Mouse (Mus musculus) hematopoietic stem cell, adult 5-6 weeks (primary cell): ENCODE results near the gene Nr4a1. TPM values are rescaled to one million over a fixed set of nuclear protein-coding genes. Genes with fewer than 3 reads are reported as not detected.
A peak's percentile ranks its signal among the peaks of the same experiment; 100 is the strongest.

Experiments
- ATAC-seq, 2 experiments: fragments of 125-278 bp in 1 of 2; replicated peaks in 1 of 2; 2 replicates each; pipeline ENCODE4 v1.8.0; 2016 to 2017; ENCODE audit warnings: inconsistent platforms in 2 of 2, mild to moderate bottlenecking in 2 of 2, moderate number of reproducible peaks in 2 of 2, low read depth in 1 of 2, moderate TSS enrichment in 1 of 2; ENCODE audit not compliant: low FRiP score in 2 of 2, poor library complexity in 2 of 2, severe bottlenecking in 2 of 2, insufficient read depth in 1 of 2, low TSS enrichment in 1 of 2
- total RNA-seq: library from RNA; stranded (forward); fragments of 172-1452, 232-1000 nt; gene quantifications from 2 replicates; pipeline ENCODE4 v1.2.3, GENCODE M21; 2017

Nr4a1 gene
- total RNA-seq, 1 experiment from 2014 or later = 344 TPM

DNA sequence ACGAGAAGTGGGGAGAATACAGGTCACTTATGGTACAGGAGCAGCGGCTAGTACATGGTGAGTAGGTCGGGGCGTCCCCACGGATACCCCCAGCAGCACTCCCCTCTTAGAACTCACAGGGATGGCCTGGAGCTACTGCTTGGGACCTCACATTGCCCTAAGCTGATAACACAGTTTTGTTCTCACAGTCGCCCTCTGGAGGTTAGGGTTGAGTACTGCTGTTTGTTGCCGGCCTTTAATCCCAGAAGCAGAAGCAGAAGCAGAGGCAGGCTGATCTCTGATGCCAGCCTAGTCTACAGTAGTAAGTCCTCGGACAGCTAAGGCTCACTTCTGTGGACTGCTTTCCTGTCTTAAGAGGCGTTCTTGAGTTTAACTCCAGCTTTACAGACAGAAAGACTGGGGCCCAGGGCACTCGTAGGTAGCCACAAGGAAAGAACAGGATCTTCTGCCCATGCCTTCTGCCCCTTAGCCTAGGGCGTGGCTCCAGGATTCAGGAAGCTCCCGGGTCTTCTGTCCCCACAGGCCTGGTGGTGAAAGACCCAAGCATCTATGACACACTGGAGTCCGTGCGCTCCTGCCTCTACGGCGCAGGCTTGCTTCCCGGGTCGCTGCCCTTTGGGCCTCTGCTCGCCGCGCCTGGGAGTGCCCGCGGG, 22.9 kb upstream of the Nr4a1 start:
- ATAC-seq = peak in 1 of 2 experiments; percentile 37; a peak in 1 of 4 replicates

GRCm38 (mm10) chr15:101231648-101232180, 22.4 kb upstream of the Nr4a1 start:
- no peak for ATAC-seq

- ATAC-seq = no peak
Measured at GRCm38 (mm10) chr15:101232607-101233006, 21.5 kb upstream of the Nr4a1 start.

DNA sequence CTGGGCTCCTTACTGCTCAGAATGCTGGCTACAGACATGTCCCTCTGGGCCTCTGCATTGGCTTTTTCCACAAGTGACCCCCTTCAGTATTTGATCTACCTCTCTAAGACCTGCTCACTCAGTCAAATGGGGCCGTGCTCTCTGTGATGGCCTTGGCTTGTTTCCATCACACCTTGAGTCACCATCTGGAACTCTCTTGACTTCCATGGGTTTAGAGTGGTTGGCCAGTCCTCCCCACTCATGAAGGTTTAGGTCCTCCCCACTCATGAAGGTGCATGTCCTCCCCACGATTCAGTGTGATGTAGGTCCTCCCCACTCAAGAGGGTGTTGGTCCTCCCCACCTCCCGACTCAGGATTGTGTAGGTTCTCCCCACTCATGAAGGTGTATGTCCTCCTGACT, 20.9 kb upstream of the Nr4a1 start:
- ATAC-seq = no peak

- ATAC-seq = no peak; a peak in 1 of 4 replicates
Measured at GRCm38 (mm10) chr15:101233641-101234275, 20.3 kb upstream of the Nr4a1 start.

- no peak for ATAC-seq
Measured at GRCm38 (mm10) chr15:101234611-101235341, 19.3 kb upstream of the Nr4a1 start.

DNA sequence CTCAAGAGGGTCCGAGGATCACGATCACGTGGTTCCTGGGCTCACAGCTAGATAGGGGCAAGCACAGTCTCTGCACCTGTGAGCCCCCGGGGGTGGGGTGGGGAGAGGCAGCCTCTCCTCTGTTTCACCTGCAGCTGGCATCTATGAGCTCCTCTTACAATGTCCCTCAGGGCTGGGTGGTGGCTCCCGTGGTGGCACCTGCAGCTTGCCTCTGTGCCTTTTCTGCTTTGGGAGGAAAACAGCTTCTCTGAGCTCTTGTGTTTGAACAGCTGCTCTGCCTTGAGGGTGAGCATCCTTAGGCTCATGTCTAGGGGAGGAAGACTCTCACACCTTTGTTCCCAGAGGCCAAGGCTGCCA, 18.7 kb upstream of the Nr4a1 start:
- no peak for ATAC-seq

- no peak for ATAC-seq
Measured at GRCm38 (mm10) chr15:101235728-101236327, 18.2 kb upstream of the Nr4a1 start.

GRCm38 (mm10) chr15:101236878-101237277, 17.2 kb upstream of the Nr4a1 start:
- ATAC-seq = peak; percentile 51 to 57; a peak in 3 of 4 replicates

DNA sequence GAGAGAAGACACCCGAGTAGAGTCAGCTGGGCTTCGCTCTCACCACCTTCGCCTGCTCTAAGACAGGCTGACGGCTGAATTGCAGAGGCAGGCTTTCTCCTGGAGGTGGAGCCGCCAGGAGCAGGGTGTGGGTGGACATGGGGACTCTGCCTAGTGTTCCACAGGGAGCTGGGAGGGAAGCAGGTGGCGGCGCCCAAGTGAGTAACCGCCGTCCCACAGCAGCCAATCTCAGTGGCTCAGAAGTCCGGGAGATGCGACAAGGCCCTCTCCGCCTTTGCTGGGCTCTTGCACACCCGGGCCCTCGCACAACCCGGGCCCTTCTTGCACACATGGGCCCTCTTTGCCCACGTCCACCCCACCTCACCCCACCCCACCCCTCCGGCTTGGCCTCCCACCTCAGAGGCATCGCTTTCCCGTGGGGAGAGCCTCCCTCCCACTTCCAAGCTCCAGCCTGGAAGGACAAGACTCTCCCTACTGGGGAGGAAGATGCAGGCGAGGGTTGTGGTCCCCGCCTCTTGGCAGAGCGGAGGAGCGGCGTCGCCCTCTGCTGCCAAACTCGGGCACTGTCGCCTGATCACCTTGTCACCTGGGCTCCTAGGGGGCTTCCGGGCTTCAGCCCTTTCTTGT, 15.1 kb upstream of the Nr4a1 start:
- ATAC-seq = no peak

- no peak for ATAC-seq
Measured at GRCm38 (mm10) chr15:101239821-101240220, 14.2 kb upstream of the Nr4a1 start.

DNA sequence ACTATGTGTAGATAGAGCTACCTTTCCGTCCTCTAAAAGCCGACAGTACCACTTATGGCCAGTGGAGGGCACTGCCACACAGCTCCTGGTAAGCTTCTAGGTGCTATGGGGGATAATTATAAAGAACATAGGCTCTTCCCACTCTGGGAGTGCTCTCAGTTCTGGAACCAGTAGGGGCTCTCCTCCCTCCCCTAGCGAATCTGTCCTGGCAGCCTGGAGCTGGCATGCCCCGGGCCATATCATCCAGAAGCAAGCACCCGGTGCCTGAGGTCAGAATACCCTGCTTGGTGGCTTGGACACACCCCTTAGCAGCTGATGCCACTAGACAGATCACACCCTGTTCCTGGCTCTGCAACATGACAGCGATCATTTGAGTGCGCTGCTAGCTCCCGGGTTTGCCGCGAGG, 13.3 kb upstream of the Nr4a1 start:
- peak; percentile 54 to 59 for ATAC-seq

DNA sequence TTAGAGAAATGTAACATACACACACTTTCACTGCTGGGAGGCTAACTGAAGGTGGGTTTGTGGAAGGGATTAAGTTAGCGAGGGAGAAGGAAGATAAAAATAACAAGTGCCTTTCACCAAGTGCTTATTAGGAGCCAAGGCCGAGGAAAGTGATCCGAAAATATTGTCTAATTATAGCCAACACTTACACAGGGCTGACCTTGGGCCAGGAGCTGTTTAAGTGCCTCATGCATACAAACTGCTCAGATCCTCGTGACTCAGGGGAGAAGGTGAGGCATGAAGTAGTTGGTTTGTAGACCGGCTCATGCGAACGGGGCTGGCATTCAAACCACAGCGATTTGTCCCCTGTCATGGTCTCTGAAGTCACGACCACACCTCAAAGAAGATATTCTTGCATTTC, 12.8 kb upstream of the Nr4a1 start:
- ATAC-seq = no peak

GRCm38 (mm10) chr15:101241853-101242252, 12.2 kb upstream of the Nr4a1 start:
- ATAC-seq = no peak

GRCm38 (mm10) chr15:101242645-101243044, 11.4 kb upstream of the Nr4a1 start:
- ATAC-seq = no peak

- ATAC-seq = peak; percentile 56 to 61
Measured at GRCm38 (mm10) chr15:101244012-101244411, 10.1 kb upstream of the Nr4a1 start.
